Mouse (Mus musculus): ENCODE data around the gene Ehd1.

Gene Ehd1

DNA sequence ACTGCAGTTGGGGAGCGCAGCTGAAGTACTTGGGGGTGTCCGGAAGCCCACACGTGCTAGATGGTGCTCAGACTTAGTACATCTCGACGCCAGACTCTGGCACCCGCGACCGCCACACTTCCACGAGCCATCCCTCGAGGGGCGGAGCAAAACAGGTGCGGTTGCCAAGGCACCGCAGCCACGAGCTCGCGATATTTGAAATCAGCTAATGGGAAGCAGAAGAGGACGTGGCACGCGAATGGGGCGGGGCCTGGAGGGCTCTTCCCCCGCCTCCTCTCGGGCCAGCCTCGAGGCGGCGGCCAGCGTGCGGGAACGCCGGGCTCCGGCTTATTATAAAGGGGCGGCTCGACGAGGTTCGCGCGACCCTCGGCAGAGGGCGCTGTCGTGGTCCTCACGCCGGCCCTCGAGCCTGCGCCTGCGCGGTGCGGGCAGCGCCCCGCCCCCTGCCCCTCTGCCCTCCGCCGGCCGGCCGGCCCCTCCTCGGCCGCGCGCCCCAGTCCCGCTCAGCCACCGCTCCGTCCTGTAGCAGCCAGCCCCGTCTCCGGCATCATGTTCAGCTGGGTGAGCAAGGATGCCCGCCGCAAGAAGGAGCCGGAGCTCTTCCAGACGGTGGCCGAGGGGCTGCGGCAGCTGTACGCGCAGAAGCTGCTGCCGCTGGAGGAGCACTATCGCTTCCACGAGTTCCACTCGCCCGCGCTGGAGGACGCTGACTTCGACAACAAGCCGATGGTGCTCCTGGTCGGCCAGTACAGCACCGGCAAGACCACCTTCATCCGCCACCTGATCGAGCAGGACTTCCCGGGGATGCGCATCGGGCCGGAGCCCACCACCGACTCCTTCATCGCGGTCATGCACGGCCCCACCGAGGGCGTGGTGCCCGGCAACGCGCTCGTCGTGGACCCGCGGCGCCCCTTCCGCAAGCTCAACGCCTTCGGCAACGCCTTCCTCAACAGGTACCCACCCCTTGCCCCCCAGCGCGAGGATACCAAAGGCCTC, at the start of gene Ehd1:
Ehd1 (plus strand) TSS at position 300 of the 996 bp plus-strand sequence.
- DNase-seq (ENCODE audit: low read depth) = peak; percentile 100

DNA sequence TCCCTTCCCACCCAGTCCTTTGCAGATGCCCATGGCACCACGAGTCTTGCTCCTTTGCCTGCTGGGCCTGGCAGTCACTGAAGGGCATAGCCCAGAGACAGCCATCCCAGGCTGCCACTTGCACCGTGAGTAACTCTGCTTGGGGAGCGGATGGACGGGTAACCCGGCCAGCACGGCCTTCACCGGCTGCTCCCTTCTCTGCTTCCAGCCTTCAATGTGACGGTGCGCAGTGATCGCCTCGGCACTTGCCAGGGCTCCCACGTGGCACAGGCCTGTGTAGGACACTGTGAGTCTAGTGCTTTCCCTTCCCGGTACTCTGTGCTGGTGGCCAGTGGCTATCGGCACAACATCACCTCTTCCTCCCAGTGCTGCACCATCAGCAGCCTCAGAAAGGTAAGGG, 49.8 kb upstream of the Ehd1 start:
- no peak for DNase-seq (ENCODE audit: low read depth)

DNA sequence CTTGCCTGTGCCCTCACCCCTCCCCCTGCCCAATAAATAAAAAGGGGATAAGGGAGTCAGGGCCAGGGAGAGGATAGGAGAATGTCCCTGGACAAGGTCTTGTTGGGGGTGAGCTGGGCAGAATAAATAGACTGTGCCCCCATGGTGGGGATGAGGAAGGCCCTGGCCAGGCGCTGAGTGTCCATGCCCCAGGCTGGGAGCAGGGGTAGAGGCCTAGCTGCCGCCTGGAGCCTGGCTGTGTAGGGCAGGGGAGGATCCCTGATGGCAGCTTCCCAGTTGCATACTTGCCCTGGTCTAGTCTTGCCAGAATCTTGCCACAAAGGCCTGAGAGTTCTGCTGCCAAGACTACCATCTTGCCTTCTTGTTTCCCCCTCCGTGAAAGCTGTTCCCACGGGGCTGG, 48.7 kb upstream of the Ehd1 start:
- DNase-seq (ENCODE audit: low read depth) = no peak

DNA sequence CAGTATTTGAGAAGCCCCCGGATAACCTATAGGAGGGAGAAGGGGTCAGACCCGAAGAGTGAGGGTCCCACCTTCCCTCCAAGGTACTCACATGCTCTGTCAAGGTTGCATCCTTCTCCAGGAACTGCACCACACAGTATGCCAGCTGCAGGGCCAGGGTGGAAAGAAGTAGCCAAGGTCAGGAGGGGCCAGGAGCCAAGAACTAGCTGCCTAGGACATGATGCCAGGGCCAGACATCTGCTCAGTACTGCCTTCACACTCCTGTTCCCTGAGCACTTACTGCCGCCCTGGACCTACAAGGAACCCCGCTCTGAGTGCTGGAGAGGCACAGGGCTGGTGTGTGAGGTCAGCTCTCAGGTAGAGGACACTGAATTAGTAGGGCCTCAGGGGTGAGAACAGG, 46.1 kb upstream of the Ehd1 start:
- DNase-seq (ENCODE audit: low read depth) = no peak

DNA sequence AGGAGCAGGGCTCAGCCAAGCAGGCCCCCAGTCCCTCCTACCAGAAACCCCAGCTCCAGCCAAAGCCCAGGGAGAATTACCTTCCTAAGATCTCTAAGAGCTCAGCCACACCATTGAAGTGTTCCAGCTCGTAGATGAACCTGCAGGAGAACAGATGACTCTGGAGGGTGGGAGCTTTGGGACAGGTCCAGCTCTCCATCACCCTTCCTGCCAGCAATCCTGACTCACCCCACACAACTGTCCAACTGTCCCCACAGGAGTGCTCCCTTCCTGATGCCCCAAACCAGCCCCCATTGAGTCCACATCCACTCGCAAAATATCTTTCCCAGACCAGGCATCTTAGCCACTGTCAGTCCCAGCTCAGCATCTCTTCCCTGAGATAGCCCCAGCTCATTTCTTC, 45.5 kb upstream of the Ehd1 start:
- no peak for DNase-seq (ENCODE audit: low read depth)

DNA sequence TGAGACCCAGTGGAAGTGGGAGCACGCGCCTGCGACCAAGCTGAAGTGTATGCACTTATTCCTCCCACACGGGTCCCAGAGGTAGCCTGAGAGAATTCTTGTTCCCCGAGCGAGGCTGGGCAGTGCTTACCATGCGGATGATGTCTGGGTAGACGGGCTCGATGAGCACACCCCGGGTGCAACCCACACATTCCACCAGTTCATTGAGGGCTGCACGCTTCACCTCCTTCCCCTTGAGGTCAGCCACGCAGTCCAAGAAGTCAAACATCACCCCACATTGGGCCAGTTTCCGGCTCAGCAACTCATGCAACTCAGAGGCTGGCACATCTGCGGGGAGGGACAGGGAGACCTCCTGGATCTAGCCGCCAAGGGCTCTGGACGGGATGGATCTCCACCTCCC, 42.9 kb upstream of the Ehd1 start:
- DNase-seq (ENCODE audit: low read depth) = no peak

DNA sequence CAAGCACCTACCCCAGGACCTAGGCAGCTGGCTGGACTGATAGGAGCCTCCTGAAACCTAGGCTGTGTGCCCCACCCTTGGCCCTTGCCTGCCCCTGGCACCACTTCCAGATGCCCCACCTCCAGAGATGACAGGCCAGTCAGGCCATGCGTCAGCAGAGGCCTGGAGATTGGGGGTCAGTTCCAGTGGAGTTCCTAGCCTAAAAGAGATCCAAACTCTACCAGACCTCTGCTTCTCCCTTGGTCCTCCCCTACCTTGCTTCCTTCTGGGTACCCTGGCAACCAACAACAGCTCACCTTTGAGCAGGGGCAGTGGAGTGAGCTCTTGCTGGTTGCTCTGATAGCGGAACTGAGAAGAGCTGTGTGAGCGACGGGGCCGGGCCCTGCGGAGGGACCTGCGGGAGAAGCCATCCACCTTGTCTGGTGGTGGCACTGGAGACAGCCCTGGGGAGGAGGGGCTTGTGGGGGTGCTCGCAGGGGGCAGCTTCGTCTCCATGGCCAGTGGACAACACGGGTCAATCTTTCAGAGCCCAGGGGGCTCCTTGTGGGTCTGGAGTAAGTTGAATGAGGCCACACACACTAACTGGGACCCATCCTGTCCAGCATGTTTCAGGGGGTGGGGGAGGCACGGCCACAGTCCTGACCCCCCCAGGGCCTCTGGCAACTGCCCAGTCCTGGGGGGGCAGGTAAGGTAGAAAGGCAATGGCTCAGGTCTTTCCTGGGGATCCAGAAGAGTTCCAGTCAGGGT, 42.0 kb upstream of the Ehd1 start:
- DNase-seq (ENCODE audit: low read depth) = no peak

DNA sequence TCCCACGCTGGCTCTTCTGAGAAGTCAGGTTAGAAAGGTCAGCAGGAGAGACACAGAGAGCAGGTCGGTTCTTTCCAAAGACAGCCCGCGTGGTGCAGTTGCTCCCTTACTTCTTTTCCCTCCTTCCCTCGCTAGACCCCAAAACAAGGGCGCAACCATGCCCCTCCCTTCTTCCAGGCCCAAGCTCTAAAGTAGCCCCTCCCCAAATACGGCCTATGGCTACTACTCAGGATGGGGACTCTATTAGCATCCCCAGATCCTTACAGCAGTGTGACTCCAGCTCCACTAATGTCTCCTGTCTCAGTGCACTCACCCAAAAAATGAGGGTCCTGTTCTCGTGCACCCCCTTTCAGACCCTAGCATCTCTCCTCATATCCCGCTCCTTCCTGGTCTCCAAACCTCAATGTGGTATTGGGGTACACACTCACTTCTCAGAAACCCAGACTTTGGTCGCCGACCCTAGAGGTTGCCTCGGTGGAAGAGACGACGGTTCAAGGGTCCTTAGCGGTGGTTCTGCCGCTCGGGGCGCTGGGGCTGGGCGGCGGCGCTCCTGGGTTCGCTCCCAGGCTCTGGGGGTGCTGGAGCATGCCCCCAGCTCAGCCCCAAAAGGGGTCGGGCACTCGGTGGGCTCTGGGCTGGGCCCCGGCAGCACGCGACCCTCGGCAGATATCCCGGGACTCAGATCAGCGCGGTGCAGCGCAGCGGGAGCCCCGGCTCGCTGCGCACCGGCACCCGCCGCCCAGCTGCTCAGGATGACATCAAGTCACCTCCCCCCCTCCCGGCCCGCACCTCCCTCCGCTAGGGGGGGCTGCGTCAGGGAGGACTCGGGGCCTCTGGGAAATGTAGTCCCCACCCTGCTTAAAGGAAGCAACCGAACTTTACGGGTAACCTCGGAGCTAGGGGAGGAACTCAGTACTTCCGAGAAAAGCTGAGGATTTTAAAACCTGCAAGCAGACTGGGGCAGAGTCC, 41.2 kb upstream of the Ehd1 start, which contains the start of gene Ppp2r5b:
Ppp2r5b (minus strand) TSS at position 789 of the 969 bp plus-strand sequence.
- DNase-seq (ENCODE audit: low read depth) = peak; percentile 97

DNA sequence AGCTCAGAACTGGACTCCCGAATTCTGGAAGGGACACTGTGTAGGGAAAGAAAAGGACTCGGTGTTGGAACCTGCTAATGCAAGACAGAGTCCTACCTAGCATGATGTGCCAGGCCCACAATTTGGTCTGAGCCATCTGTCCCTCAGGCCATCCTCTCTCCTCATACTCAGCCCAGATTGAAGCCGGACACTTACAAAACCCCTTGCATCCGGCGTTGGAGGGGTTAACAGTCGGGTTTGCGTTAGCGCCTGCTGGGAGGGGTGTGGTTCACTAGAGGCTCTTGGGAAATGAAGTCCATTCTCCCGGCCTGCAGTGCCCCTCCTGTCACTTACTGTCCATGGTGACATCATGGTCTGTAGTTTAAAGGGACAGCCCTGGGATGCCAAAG, 40.5 kb upstream of the Ehd1 start:
- peak; percentile 93 for DNase-seq (ENCODE audit: low read depth)

DNA sequence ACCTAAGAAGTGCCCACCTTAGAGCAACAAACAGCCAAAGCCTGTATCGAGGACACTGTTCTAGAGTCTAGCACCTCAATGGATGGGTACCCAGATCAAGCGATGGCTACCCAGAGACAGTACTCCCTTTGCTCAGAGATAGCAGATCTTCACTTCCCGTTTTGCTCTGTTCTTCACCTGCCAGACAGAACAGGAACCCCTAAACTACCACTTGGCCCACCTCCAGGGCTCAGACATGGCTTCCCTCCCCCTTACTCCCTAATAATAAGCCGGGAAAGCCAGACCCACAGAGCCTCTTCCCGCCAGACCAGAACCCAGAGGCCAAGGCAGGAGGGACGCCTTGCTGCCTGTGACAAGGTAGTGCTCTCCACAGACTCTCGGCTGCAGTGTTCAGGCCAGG, 39.7 kb upstream of the Ehd1 start:
- no peak for DNase-seq (ENCODE audit: low read depth)

DNA sequence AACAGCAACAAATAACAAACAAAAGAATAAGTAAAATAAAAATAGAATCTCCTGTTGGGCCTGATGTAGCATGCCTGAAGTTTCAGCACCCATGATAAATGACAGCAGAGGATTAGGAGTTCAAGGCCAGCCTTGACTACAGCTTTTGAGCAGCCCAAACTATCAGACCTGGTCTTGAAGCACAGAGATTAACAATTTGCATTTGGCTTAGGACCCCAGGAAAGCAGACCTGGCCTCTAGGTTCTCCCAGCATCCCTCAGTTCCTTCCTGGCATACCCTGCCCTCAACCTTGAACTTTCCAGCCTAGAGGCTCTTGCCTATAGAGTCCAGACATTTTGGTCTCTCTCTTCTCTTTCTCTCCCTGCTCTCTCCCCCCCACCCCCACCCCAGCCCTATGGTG, 37.8 kb upstream of the Ehd1 start:
- DNase-seq (ENCODE audit: low read depth) = no peak

DNA sequence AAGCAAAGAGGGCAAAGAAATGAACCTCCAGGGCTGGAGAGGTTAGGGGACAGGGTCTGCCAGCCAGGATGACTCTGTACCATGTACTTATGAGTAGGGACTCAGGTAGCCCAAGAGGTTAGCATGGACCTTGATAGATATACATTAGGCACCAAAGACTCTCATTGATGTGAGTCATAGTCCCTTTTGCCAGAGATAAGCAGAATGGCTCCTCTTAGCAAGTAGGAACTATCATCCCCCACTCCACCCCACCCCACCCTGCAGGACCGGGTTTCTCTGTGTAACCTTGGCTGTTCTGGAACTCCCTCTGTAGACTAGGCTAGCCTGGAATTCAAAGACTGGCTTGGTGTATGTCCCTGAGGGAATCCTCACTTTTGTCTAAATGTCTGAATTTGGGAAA, 36.4 kb upstream of the Ehd1 start:
- no peak for DNase-seq (ENCODE audit: low read depth)

DNA sequence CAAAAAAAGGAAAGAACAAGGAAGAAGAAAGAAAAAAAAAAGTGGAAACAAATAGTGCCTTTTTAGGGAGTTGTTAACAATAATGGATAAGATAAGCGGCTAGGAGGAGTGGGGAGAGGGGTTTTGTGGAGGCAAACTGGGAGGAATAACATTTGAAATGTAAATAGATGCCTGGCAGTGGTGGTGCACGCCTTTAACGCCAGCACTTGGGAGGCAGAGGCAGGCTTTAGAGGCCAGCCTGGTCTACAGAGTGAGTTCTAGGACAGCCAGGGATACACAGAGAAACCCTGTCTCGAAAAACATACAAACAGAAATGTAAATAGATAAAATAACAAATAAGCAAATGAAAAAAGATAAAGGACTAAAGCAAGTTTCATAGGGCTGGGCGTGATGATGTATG, 35.8 kb upstream of the Ehd1 start:
- DNase-seq (ENCODE audit: low read depth) = no peak

DNA sequence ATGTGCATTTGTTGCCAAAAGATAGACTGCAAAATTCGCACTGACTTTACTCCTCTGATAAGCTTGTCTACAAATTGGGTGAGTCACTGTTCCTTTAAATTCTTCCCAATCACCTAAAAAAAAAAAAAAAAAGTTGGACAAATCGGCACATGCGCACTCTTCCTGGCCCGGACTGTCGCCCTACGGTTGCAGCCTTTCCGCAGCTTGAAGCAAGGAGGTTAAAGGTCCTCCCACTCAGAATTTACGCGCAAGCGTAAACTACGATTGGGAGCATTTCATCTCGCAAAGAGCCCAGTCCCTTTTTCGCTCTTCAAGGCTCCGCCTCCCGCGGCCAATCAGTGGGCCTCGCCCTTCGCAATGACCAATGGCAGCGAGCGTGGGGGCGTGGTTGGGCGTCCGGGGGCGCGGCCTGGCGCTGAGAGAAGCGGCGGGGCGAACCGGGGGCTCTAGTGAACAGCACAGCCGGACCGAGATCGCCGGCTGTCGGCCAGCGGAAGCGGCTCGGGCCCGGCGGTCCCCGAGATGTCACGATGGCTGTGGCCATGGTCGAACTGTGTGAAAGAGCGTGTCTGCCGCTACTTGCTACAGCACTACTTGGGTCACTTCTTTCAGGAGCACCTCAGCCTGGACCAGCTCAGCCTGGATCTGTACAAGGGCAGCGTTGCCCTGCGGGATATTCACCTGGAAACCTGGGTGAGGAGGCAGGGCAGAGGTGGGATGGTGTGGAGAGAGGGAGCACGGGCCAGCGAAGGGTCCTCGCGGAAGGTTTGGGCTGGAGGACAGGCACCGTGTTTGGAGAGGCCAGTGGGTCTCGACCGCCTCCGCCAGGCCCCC, 35.0 kb upstream of the Ehd1 start, which contains the start of gene Atg2a:
Atg2a (plus strand) TSS at position 395 of the 834 bp plus-strand sequence.
- peak; percentile 100 for DNase-seq (ENCODE audit: low read depth)

DNA sequence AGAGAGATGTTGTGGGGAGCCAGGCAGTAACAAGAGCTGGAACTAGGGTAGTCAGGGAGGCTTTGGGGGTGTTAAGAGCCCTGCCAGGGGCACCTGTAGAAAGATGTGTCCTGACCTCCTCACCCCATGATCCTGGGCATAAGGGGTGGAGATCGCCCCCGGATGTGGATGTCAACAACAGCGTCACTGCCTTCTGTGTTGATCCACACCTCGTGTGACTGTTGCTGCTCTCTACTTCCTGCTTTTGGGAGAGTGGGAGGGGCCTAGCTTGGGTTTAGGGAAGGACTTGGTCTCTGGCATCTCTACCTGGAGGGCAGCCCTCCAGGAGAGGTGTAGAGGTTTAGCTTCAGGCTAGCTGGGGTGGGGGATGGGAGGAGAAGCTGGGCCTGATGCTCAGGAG, 34.2 kb upstream of the Ehd1 start:
- peak; percentile 72 for DNase-seq (ENCODE audit: low read depth)

DNA sequence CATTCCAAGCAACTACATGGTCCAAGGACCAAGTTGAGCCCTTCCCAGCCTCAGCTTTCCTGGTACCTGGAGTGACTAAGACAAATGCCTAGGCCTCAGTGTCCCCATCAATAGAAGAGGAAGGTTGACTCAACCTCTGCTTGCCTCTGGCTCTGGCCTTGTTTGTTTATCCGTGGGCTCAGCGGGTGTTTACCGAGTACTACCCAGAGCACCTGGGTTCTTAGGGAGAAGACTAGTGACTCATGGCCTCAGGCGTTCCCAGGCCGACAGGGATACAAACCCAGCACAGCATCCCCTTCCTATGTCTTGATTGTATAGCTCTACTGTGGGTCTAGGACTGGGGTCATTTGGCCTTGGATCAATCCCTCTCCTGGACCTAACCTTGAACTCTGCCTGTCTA, 33.3 kb upstream of the Ehd1 start:
- no peak for DNase-seq (ENCODE audit: low read depth)

DNA sequence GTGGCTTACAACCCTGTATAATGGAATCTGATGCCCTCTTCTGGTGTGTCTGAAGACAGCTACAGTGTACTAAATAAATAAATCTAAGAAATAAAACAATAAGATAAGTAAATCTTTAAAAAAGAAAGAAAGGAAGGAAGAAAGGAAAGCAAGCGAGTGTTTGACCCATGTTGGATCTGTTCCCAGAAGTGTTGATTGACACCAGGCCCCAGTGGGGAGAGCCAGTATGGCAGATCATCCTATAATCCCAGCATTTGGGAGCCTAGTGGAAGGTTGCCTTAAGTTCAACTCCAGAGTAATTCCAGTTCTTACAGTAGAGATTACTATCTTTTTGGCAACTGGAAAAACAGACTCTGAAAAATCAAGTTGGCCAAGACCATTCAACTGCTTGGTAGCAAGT, 30.7 kb upstream of the Ehd1 start:
- peak; percentile 65 for DNase-seq (ENCODE audit: low read depth)

DNA sequence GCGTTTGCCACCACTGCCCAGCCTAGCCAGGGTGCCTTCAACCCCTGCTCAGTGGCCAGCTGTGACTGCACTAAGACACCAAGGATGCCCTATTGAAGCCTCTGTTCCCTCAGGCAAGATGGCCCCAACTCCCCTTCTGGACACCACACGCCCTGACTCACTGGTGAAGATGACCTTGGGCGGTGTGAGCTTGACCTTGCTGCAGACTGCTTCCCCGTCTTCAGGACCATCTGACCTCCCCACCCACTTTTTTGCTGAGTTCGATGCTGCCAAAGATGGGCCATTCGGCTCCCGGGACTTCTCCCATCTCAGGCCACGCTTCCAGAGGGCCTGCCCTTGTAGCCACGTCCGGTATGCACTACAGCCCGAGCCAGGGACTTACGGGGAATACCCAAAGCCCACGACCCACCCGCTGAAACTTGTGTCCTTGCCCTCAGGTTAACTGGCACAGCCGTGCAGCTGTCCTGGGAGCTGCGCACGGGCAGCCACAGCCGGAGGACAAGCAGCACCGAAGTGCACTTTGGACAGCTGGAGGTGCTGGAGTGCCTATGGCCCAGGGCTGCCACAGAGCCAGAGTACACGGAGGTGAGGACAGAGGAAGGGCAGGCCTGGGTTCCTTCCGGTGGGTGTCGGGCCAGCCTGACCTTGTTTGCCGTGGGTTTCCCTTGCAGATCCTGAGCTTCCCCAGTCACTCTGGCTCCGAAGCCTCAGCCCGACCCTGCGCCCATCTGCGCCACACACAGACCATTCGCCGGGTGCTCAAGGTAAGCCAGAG, 28.8 kb upstream of the Ehd1 start:
- no peak for DNase-seq (ENCODE audit: low read depth)

DNA sequence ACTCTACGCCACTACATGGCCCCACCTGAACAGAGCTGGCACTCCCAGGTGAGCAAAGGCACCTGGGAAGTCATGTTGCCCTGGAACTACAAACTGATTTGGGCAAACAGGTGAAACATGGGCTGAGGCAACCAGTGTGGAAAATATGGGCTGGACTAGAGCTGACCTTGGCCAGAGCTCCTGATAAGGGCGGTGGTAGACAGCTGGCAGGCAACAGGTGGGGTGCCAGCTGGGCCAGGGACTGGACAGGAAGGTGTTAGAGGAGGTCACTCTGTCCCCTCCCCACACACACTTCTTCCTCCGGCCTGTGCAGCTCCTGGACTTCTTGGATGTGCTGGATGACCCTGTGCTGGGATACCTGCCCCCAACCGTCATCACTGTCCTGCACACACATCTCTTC, 23.5 kb upstream of the Ehd1 start:
- DNase-seq (ENCODE audit: low read depth) = no peak

DNA sequence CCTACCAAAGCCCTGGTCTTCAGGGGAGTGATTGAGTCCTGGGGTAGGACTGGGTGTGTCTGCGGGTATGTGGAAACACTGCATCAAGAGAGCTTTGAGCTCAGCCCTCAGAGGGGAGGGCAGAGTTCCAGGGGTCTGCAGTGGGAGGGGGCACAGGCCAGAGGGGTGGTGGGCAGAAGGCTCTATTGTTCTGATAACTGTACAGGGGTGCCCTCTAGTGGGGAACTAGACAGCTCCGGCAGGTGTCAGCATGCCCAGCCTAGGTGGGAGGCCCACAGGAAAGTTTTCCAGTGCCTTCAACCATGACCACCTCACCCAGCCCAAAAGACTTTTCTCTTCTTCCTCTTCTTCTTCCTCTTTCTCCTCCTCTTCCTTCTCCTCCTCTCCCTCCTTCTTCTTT, 16.1 kb upstream of the Ehd1 start:
- peak; percentile 62 for DNase-seq (ENCODE audit: low read depth)

Data from NIH3T3 (cell line).